Mouse (Mus musculus): Measurements from ENCODE around the gene Ppargc1a.

The Ppargc1a gene

DNA sequence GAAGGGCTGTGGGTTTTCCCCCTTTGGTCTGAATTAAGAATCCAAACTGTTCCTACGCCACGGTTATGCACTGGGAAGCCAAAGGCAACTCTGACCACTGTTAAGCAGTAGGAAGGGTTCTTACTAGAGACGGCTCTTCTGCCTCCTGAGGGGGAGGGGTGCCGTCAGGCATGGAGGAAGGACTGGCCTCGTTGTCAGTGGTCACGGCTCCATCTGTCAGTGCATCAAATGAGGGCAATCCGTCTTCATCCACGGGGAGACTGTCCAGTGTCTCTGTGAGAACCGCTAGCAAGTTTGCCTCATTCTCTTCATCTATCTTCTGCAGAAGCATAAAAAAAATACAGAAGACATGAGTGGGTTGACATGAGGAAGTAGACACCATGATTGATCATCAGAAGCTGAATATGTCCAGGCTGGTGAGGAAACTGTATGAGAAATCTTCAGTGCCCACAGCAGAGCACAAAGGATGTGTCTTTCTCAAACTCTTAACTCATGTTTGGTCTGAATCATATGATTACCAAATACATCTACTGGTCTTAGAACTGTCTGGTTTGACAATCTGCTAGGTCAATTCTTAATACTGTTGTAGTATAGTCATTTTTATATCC lies 69.5 kb downstream of the Ppargc1a start:
- ATAC-seq (ENCODE audit: low TSS enrichment), result no peak

DNA sequence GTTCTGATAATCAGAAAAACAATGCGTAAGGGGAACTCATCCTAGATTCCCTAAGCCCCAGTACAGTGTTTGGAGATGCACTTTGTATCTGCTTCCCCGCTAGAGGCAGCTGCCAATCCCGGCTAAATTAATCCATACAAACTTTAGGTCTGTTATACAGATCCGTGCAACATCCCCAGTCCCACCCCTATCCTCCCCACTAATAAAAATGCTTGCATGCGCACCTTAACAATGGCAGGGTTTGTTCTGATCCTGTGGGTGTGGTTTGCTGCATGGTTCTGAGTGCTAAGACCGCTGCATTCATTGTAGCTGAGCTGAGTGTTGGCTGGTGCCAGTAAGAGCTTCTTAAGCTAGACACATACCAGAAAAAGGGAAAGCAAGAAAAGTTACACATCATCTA lies 72.1 kb downstream of the Ppargc1a start:
- peak; percentile 52 for ATAC-seq (ENCODE audit: low TSS enrichment)

DNA sequence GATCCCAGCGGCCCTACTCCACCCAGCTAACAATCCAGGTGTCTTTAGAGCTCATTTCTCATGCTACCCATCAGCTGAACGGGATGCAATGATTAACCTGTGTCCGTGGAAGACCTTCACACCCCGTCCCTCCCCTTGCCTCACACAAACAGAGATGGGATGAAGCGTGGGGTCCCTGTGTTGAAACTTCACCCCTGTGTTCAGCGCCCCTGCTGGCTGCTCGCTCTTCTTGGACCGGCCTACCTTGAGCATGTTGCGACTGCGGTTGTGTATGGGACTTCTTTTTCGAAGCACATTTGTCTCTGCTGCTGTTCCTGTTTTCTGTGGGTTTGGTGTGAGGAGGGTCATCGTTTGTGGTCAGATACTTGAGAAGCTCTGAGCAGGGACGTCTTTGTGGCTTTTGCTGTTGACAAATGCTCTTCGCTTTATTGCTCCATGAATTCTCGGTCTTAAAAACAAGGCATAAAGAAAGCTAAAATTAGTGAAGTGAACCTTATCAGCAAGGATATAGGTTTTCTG lies 73.1 kb downstream of the Ppargc1a start:
- no peak for ATAC-seq (ENCODE audit: low TSS enrichment)

DNA sequence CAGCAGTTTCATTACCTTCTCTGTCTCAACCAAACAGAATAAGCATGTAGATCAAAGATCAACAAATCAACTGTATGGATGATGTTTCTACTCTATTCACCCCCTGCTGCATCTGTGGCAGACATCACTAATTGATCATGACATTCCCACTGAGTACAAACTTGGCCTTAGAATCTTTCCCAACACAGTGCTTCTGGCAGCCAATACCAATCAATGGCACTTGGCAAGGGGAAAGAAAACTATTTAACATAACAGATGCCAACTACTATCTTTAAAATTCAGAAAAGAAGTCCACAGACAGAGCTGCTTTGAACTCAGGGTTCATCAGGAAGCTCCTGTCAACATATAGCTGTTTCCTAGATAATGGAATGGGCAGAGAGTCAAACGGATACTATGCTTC lies 83.8 kb downstream of the Ppargc1a start:
- no peak for ATAC-seq (ENCODE audit: low TSS enrichment)

DNA sequence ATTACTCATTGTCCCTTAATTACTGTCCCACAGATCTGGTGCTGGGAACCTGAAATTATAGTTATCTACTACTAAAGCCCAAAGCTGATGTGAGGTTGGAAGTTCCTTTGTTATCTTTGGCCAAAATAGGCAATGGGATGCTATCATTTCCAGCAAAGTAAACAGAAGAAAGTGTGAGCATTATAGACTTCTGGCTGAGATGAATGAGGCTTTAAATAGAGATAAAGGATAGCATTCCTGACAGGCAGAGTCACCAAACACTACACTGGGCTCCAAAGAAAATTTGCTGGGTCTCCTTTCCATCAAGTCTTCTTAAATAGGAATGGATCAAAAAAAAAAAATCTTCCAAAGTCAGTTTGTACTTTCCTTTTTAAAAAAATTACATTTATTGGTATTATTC lies 87.7 kb downstream of the Ppargc1a start:
- no peak for ATAC-seq (ENCODE audit: low TSS enrichment)

DNA sequence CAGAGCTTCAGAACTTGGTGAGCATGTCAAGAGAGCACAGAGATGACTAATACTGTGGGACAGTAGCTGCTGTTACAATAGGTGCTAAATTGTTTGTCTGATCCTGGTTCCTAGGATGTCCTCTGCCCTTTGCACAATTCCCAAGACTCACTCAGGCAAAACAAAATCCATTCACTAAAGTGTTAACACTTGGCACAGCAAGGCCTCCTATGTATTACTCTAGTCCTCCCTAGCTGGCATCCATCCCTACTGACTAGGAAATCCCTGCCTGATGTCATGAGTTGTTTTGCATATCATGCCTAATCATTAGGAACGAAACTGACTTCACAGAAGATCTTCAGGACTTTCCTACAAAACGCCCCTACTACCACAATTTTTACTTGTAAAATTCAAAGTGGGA lies 88.1 kb downstream of the Ppargc1a start:
- ATAC-seq (ENCODE audit: low TSS enrichment), result no peak

DNA sequence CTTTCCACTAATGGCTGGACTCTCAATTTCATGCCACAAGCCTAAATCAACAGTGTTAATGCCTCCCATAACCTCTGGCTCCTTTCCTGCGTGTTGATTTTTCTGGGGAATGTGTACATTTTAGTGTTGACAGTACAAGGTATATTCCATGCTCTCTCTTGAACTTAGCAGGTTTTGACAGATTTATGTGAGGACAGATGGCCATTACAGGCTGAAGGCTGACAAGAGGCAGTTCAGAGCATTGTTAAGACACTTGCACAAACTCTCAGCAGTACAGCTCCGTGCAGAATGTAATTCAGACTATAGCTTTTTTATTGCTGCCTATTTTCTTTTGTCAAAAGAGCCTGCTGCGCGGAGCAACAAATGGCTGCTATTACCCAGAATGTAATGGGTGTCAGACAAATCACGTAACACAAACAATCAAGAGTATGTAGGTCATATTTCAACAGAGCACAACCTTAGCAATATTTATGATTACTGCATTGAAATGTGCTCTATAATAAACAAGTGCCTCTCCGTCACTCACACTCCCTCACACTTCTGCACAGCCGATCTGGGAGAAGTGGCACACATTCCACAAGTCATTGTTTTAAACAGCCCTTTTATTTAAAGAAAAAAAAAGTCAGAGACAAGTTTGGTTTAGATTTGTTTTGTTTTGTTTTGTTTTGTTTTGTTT lies 89.1 kb downstream of the Ppargc1a start:
- no peak for ATAC-seq (ENCODE audit: low TSS enrichment)

DNA sequence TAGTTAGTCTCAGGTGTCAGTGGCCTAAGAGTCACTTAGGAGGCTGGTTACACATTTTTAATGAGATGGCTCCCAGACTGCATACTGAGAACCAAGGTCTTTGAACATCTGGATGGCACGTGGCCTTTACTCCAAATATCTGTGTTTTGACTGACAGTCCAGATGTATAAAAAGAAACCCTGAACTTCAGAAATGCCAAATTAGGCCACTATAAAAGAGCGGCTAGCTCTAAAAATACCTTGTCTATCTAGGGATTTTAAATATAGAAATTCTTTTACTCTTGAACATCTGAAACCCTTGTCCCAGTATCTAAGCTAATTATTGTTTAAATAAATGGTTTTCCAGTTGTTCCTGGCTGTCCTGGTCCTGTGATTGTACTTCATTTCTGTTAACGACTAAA lies 90.4 kb downstream of the Ppargc1a start:
- ATAC-seq (ENCODE audit: low TSS enrichment), result no peak

DNA sequence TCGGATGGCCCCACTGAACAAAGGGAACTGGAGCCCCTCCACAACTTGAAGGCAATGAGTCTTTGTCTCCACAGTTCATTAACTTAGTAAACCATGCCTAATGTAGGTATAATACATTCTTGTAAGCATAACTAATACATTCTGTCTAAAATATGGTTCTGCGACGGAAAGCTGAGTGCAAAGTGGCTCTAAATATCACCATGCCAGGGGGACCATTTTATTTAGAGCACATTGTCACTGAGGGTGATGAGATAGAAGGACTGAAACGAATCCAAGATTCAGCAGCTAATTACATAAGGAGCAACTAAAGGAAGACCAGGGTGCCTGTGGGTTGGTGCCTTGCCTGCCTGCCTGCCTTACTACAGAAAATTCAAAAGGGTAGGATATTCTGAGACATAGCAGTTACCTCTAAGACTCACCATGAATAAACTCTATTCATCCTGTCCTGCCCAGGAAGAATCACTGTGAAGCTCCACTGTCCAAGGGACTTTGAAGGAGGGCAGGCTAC lies 92.4 kb downstream of the Ppargc1a start:
- ATAC-seq (ENCODE audit: low TSS enrichment), result no peak

DNA sequence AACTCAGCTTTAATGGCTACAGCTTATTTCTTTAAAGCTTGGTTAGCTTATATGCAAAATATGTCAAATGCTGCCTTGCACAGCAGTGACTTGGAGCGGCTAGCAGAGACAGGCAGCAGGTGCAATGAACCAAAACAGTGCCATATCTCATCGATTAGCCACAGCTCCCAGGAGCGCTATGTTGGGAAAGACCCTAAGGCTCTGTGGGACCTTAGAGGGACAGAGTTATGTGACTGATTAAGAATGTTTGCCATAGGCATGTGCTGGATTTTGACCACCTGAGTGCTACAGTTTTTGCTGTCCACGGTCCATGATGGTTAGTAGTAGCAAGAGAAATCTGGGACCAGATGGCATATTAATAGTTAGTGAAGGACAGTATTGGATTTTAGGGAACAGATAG lies 95.9 kb downstream of the Ppargc1a start:
- no peak for ATAC-seq (ENCODE audit: low TSS enrichment)

DNA sequence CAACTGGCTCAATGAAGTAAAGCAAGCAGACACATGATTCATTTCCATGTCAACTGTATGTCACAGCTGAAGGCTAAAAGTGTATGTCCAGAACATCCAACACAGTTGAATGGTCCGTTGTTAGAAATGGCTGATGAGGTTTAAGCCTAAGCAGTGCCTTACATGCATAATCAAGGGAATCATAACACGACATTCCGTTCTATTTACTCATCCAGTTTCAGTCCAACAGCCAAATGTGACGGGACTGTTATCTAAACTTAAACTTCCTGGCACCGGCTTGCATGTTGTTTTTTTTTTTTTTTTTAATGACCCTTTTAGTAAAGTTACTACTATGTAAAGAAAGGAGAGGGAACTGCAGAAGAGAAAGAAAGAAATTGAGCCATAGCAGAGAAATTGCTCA lies 101.5 kb downstream of the Ppargc1a start:
- no peak for ATAC-seq (ENCODE audit: low TSS enrichment)

DNA sequence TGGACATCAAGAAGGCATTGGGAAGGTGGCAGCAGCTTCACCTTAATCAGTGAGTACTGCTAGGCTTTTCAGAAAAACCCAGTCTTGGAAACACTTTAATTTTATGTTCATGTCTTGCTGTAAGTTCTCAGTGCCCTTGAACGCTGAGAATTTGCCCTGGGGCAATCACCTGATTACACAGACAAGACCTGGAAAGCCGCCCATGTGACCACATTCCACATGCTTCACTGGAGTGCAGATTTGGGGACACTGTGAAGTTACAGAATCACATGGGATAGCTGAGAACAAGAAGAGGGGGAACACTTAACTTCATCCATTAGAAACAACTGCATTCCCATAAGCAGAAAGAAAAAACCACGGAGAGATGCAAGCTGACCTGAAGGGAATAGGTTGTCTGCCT lies 115.5 kb downstream of the Ppargc1a start:
- no peak for ATAC-seq (ENCODE audit: low TSS enrichment)

DNA sequence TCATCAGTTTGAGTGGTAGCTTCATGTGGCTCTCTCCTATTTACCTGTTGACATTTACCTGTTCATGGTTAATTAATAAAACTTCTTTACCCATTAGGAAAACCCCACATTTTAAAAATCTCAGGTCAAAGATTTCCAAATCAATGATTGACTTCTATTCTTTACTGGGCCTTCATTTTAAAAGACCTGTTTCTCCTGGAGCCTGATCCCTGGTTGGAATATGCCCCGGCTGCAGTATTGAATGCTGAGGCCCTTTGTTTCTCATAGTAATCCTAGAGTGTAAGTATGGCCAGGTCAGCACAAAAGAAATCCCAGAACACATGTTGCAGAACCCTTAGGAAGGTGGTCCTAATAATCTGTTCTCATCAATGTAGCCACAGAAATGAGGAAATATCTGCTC lies 119.9 kb downstream of the Ppargc1a start:
- ATAC-seq (ENCODE audit: low TSS enrichment), result no peak

DNA sequence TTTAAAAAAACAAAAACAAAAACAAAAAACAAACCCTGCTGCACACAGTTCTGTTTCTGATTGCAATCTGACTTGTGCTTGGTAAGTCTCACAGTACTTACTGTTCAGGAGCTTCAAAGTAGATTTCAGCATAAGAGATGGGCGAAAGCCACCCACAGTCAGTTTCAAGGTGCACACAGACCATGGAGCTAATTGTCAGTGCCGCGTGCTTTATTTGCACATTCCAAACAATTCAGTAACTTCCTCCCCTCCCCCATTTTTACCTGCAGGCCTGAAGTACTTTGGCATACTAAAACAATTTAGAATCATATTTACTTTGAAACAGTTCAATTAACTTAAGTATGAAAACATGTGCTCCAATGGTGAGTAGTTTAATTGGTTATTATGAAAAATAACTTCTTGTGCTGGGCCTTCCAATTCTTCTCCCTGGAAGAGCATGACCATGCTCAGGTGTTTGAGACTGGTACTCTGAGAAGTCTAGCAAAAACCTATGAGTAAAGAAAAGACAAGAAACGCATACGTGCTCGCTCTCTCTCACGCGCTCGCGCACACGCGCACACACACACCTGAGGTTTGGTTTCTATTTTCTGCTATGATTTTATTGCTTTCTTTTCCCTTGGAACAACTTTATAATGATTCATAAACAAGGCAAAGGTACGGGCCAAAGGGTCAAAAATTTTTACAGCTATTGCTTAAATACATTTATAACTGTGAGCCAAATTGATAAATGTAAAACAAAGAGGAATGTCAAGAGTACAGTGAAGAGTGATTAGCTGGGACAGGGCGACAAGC lies 121.0 kb downstream of the Ppargc1a start:
- no peak for ATAC-seq (ENCODE audit: low TSS enrichment)

DNA sequence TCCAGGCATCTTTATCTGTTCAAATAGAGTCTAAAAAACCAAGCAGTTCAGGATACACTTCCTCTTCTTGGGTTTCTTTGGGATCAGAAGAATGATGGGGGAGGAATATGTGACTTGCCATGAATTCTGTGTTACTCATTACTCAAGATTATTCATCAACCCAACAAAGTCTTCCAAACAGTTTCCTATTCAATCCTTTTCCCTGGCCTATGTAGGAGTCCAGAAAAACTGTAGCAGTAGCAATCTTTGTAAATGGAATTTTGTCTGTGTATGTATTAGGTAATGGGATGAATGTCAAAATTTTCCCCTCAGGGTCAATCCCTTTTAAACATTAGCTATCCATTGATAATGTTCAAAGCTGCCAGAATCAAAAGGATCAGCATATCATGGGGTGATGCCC lies 121.8 kb downstream of the Ppargc1a start:
- no peak for ATAC-seq (ENCODE audit: low TSS enrichment)

DNA sequence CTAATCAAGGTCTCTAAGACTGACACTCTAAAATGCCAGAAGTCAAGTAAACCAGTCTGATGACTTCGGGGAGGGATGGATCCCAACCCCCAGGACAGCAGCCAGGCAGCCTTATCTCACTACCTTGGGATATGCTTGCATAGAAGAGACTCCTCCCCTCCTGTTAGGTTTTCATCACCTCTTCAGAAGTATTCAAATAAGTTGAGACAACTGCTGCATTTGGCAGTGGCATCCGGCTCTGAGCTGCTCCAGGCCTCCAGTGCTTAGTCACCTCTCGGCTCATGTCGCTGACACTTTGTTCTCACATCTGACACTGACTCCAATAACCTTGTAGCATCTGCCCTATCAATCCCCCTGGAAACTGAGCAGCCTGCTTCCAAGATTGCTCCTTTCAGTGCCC lies 127.8 kb downstream of the Ppargc1a start:
- no peak for ATAC-seq (ENCODE audit: low TSS enrichment)

DNA sequence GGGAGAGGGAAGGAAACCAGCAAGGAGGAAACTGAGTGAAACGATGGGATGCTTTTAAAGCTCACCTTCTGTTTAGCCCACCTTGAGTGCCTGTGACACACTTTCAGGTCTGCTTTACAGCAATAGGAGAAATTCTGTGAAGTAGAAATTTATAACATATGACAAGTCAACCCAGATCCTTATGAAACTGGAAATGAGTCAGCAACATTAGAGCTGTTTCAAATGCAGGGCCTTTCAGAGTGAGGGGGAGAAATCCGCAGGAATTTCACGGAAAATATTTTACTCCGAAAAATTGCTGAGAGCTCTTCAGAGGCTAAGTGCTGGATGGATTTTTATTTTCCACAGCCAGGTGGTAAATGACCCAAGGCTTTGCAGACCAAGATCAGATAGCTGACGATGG lies 133.6 kb downstream of the Ppargc1a start:
- peak; percentile 88 for ATAC-seq (ENCODE audit: low TSS enrichment)

DNA sequence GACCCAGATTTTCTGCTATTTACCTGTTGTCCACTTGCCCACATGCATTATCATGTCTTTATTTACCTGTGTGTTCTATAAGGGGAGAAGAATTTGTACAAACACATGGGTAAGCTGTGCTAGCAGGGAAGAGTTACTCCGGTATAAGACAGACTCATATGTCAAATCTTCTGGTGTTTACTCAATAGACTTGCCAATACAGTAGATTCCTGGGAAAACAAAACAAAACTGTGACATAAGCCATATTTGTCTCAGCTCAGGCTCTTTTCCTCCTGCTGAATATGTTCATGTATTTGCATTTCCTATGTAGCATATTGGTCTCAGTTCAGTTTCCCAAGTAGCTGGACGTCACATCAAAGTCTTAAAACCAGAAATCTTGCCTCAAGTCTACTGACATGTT lies 135.0 kb downstream of the Ppargc1a start:
- ATAC-seq (ENCODE audit: low TSS enrichment), result no peak

DNA sequence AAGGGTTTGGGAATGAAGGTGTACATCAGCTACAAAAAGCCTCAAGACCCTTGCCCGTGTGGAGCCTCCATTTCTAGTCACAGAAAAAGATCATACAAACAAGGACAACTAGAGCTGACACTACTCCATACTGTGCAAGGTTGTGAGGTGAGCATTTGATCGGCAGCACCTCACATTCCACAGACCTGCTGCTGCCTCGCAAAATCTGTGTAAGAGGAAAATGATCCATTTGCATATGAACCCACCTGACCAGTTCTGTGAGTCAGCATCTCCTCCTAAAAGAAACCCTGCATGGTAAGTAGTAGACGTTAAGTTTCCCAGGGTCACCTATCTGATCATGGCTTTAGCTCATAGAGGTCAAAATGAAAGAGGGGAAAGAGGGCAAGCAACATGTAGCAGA lies 135.5 kb downstream of the Ppargc1a start:
- ATAC-seq (ENCODE audit: low TSS enrichment), result no peak

DNA sequence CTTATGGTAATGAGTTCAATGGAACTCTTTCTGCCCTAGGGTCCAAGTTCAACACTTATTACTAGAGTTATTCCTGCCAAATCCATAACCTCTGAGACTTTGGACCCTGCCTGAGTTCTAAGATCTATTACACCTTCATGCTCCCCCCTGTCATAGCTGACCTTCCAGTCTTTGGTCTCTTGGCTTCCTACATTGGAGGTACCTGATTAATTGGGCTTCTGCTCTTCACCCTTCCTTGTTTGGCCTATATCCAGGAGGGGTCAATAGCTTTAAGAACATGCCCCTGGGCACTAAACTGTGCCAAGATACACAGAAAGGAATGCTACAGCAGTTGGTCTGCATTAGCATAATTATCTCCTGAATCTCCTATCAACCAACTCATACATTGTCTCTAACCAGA lies 141.1 kb downstream of the Ppargc1a start:
- no peak for ATAC-seq (ENCODE audit: low TSS enrichment)

DNA sequence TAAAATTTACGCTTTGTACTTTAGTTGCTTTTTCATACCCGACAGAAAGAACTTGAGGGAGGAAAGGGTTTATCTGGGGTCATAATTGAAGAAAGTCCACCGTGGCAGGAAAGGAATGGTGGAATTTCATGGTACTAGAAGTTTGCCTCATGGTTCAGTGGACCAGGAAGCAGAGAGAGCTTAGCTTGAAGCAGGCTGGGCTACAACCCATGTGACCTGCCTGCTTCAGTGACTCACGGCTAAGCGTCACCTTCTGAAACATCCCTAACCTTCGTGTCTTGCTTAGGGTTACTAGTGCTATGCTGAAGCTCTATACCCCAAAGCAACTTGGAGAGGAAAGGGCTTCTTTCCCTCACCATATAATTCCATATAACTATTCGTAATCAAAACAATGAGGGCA lies 151.1 kb downstream of the Ppargc1a start:
- ATAC-seq (ENCODE audit: low TSS enrichment), result no peak

DNA sequence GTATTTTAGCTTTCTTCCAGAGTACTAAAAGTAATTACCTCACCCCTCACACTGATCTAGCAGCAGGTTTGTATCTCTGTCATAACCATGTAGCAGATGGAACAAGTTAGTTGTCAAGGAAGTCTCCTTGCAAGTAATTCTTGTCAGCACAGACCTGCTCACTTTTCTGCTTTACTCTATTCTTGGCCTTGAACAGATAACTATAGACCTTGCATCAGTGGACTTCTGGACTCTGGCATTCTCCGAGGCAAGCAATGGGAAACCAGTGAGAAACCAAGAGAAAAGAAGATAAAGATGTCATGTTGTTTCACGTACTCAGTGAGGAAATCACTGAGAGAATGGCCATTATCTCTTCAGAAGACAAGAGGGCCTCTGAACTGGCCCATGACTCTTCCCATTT lies 152.1 kb downstream of the Ppargc1a start:
- ATAC-seq (ENCODE audit: low TSS enrichment), result no peak

Data from frontal cortex, adult (tissue).